Mouse (Mus musculus) yolk sac, embryonic 10.5 days (tissue): ENCODE data around the gene Hs6st3.

Experiments used
- DNase-seq: peaks from one replicate; pipeline ENCODE4 v3.0.0-alpha.2; 2017; ENCODE audit warnings: low spot score

The Hs6st3 gene

GRCm38 (mm10) chr14:119914508-119914907, 776.4 kb downstream of the Hs6st3 start:
- no peak for DNase-seq

DNA sequence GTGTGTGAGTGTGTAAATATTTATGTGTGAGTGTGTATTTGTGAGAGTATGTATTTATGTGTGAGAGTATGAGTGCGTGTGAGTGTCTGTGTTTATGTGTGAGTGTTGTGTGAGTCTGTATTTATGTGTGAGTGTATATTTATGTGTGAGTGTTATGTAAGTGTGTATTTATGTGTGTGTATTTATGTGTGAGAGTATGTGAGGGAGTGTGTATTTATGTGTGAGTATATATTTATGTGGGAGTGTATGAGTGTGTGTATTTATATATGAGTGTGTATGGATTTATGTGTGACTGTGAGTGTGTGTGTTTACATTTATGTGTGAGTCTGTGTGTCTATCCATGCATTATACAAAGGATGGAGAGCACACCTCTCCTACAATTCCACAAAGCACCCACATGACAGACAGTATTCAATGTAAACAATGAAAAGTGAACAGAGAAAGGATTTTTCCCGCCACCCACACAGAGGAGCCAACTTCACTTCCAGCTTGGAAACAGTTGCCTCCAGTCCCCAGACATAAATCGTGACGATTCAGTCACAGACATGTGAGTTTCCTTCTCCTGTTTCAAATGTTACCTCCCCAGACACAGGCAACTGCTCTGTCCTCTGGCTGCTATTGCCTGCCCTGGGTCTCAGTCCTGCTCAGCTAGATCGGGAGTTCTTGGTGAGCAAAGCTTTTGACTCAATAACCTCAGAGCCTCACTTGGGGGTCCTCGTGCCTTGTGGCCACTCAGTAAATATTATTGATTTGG, 780.3 kb downstream of the Hs6st3 start:
- no peak for DNase-seq

- DNase-seq = no peak
Observed at GRCm38 (mm10) chr14:119919177-119919576, 781.0 kb downstream of the Hs6st3 start.
